Comparison of ENCODE assay signal across 8 mouse cellular contexts in the genomic region with DNA sequence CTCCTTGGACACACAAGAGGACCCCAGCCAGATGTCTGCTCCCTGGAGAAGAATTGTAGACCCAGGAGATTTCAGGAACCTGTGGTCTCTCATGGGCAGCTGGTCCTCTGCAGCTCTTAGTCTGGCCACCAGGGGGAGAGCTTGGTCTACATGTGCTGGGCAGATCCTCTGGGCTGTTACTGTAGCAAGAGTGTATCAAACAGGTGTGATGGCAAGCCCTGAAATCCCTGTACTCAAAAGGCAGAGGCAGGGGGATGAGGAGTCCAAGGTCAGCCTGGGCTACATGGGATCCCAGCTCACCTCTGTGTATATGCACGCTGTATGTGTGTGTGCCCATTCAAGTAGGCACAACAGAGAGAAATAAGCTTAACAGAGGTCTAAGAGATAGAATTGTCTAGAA. TPM values are rescaled to one million over a fixed set of nuclear protein-coding genes. Genes with fewer than 3 reads are reported as not detected.
A peak's percentile ranks its signal among the peaks of the same experiment; 100 is the strongest.
DNase-seq lines count a peak whose midpoint lies in the region; ATAC-seq lines count a peak whose summit lies in the region.

No protein-coding gene starts in this region.

- H3K27me3 ChIP-seq in forebrain, embryonic 11.5 days (ENCODE audit: control insufficient read depth, insufficient read depth, low read length) = no peaks in the 10 kb centered on the region
- H3K27me3 ChIP-seq in heart, embryonic 15.5 days = no peaks in the 10 kb centered on the region

- H3K36me3 ChIP-seq in forebrain, embryonic 11.5 days (ENCODE audit: control insufficient read depth, insufficient read depth, low read length) = no peaks in the 10 kb centered on the region
- no peaks in the 10 kb centered on the region for H3K36me3 ChIP-seq in heart, embryonic 15.5 days

- peak; percentile 72; the same call in 1 of the 2 replicates for ATAC-seq in forebrain, embryonic 11.5 days (replicated peaks; ENCODE audit: low FRiP score)
- peak; percentile 43 for ATAC-seq in heart, embryonic 15.5 days (replicated peaks; ENCODE audit: insufficient number of reproducible peaks, insufficient read depth, low FRiP score, low read depth)

- no peak overlapping the region for H3K4me3 ChIP-seq in forebrain, embryonic 11.5 days (ENCODE audit: low read depth, low read length)
- H3K4me3 ChIP-seq in heart, embryonic 15.5 days = no peak overlapping the region

- H3K9ac ChIP-seq in forebrain, embryonic 11.5 days (ENCODE audit: low read length) = no peak overlapping the region
- H3K9ac ChIP-seq in heart, embryonic 15.5 days = no peak overlapping the region

- H3K9me3 ChIP-seq in forebrain, embryonic 11.5 days (ENCODE audit: control insufficient read depth, low read length) = no peaks in the 10 kb centered on the region
- H3K9me3 ChIP-seq in heart, embryonic 15.5 days (replicated peaks) = no peaks in the 10 kb centered on the region

- H3K4me2 ChIP-seq in forebrain, embryonic 11.5 days (ENCODE audit: low read depth, low read length, severe bottlenecking) = no peak overlapping the region
- no peak overlapping the region for H3K4me2 ChIP-seq in heart, embryonic 15.5 days

- H3K27ac ChIP-seq in forebrain, embryonic 11.5 days (ENCODE audit: low read depth, low read length) = no peak overlapping the region
- H3K27ac ChIP-seq in heart, embryonic 15.5 days = peak overlapping the region; percentile 72

- H3K4me1 ChIP-seq in forebrain, embryonic 11.5 days (replicated peaks; ENCODE audit: control insufficient read depth, insufficient read depth, low read length) = no peaks in the 10 kb centered on the region; the same call in 1 of the 2 replicates
- H3K4me1 ChIP-seq in heart, embryonic 15.5 days (replicated peaks) = peaks cover 76% of the 10 kb centered on the region

- WGBS in forebrain, embryonic 11.5 days = 59% methylated on average over 1 of the region's 1 CpGs
- WGBS in heart, embryonic 15.5 days = 61% methylated on average over 1 of the region's 1 CpGs

- DNase-seq in CD4-positive helper T cell, adult 2 months (ENCODE audit: low read depth, low spot score) = peak; percentile 30
- DNase-seq in brain, adult 2 months (ENCODE audit: low read depth, low spot score) = peak; percentile 86
- peak; percentile 88 for DNase-seq in forebrain, embryonic 11.5 days (ENCODE audit: low spot score)
- DNase-seq in kidney, postnatal 36 days = peak; percentile 86 to 93
- peak; percentile 80 to 83 for DNase-seq in lung, adult 18-20 months
- DNase-seq in ovary, postnatal 14 days (ENCODE audit: low spot score) = peak; percentile 79
- DNase-seq in thymus, postnatal 14 days = peak; percentile 64

RNA-seq across cellular contexts. Expression of a gene that starts 59.0 kb away (rescaled TPM):
- polyA plus RNA-seq in forebrain, embryonic 11.5 days (2014; fragmentation: Nextera tagmentation; extraction: Ambion mirVana) = 40.4 and 45.4 TPM in 2 replicates
- 89.8 and 106 TPM in 2 replicates for polyA plus RNA-seq in heart, embryonic 15.5 days (2015; fragmentation: Nextera tagmentation; extraction: Ambion mirVana)

RNA-seq across cellular contexts. Expression of a gene that starts 59.1 kb away (rescaled TPM):
- 118 and 130 TPM in 2 replicates for polyA plus RNA-seq in forebrain, embryonic 11.5 days (2014; fragmentation: Nextera tagmentation; extraction: Ambion mirVana)
- 191 and 245 TPM in 2 replicates for polyA plus RNA-seq in heart, embryonic 15.5 days (2015; fragmentation: Nextera tagmentation; extraction: Ambion mirVana)

Comparison
In these comparisons a context has a peak if more than half of its experiments do, and no peak if none do; other contexts are left out.
1. DNase-seq: peak in every context shown above with its lines; median percentile 90 in kidney, postnatal 36 days; 88 in forebrain, embryonic 11.5 days; 86 in brain, adult 2 months; 82 in lung, adult 18-20 months; 79 in ovary, postnatal 14 days; 64 in thymus, postnatal 14 days; 30 in CD4-positive helper T cell, adult 2 months.